Comparison of ENCODE assay signal across 11 mouse cellular contexts in the genomic region with DNA sequence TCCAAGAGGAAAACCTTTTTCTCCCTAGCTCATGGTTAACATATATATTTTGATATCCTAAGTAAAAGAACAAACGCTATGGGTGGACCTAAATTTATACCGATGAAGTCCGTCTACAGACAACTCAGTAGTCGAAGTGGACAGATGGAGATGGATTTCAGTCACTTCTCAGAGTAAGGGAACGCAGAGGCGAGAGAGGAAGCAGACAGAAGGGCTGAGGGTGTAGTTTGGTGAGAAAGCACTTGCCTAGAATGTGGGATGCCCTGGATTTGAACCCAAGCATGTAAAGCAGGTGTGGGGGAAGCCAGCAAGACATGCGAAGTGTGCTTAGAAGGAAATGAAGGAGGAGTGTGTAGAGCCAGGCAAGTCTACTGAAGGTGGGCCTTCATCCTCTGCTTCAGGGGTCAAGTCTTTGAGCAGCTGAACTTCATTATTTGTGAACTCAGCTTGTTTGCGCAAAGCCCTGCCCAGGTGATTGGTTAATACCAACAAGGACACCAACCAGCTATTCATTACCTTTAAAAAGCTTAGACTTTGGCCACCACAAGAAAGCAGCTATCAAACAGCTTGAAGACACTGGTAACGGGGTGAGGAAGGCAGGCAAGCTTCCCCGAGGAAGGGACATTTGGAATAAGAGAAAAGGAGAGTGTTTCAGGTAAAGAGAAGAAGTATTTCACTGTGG.
A peak's percentile ranks its signal among the peaks of the same experiment; 100 is the strongest.
DNase-seq lines count a peak whose midpoint lies in the region.
"Had no signal": no experiment of that assay in that cellular context is flagged by ENCODE, and none has a peak within 500 bp of the region (broad histone marks: within the 10 kb centered on the region; RNA-seq: fewer than 3 reads in every experiment).

No protein-coding gene starts in this region.

- peak; percentile 31 to 62 for DNase-seq in layer of hippocampus, adult 18-20 months (ENCODE audit: low spot score in 2 of 2)
- no peak for DNase-seq in layer of hippocampus, postnatal 14 days (ENCODE audit: low spot score in 2 of 2)
- DNase-seq in right cerebral cortex, adult 2 months (ENCODE audit: low spot score in 2 of 2) = peak; percentile 59 to 65
- DNase-seq in right cerebral cortex, postnatal 14 days = no peak
- peak; percentile 17 for DNase-seq in kidney, postnatal 10 days
- peak; percentile 83 for DNase-seq in telencephalon, adult 2 months (ENCODE audit: low read depth, low spot score)
- DNase-seq in cerebellum, postnatal 25 days = no peak
- no peak for DNase-seq in retina, postnatal 1 day
- DNase-seq: adrenal gland, postnatal 36 days; cerebellum, adult 9-10 months; liver, embryonic 13.5 days had no signal

Comparison
In these comparisons a context has a peak if more than half of its experiments do, and no peak if none do; other contexts are left out.
1. DNase-seq: peak in layer of hippocampus, adult 18-20 months (2 of 2), right cerebral cortex, adult 2 months (2 of 2), kidney, postnatal 10 days (single experiment) and telencephalon, adult 2 months (single experiment); none in layer of hippocampus, postnatal 14 days (0 of 2), right cerebral cortex, postnatal 14 days (single experiment), cerebellum, postnatal 25 days (0 of 2) and retina, postnatal 1 day (single experiment).